Mouse (Mus musculus): Measurements from ENCODE around the gene Ccdc63.
A peak's percentile ranks its signal among the peaks of the same experiment; 100 is the strongest.
"Not testable (repeated sequence)": the region's sequence is repeated elsewhere in the genome, so short reads cannot be mapped to it uniquely, and the experiment has no call there.

Ccdc63 gene

GRCm38 (mm10) chr5:122140723-122141122 is at the start of gene Ccdc63:
Gene Ccdc63, minus strand, starts transcription at chr5:122140823.
- DNase-seq = no peak

DNA sequence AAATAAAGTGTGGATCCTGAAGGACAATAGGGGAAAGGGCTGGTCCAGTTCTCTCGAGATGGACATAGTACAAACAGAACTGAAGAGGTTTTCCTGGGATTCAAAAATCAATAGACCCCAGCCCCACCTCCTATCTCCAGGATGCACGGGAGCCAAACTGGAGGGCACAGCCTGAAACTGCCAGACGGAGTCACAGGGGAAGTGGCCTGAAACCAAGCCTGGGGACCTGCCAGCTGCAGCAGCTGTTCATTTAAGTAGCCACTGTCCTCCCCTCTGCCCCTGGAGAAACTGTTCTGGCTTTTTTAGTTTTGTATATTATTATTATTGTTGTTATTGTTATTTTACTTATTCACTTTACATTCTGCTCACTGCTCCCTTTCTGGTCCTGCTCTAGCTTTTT is 48.5 kb upstream of the Ccdc63 start:
- DNase-seq = no peak

DNA sequence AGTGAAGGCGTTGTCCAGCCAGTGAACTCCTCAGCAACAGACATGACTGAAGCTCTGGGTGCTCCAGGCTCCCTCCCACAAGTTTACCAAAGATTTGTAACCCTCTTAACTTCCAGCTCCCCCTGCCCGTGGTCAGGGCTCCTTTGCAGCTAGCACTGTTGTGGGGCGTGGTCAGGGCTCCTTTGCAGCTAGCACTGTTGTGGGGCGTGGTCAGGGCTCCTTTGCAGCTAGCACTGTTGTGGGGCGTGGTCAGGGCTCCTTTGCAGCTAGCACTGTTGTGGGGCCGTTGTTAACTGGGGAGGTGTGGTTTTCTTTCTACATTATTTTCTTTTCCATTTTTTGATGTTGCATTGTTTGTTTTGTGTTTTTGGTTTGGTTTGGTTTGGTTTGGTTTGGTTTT is 44.2 kb upstream of the Ccdc63 start:
- not testable (repeated sequence) for DNase-seq

GRCm38 (mm10) chr5:122184283-122184806 is 43.7 kb upstream of the Ccdc63 start:
- no peak for DNase-seq

DNA sequence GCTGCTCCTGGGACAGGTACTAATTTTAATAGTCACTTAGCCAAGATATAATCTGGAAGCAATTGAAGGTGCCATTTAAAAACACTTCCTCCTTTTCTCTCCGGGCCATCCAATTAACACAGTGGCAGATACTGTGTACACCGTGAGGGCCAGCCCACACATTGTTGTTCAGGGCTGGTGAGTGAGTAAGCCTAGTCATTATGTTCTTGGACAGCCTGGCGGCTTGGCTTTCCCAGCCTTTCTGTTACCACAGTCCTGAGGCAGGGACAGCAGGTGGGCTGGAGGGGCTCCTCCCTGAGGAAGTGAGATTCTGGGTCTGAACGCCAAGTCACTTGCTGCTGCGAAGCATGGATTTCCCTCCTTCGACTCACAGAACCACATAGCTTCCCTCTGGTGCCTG is 39.0 kb upstream of the Ccdc63 start:
- no peak for DNase-seq

GRCm38 (mm10) chr5:122176398-122176797 is 35.8 kb upstream of the Ccdc63 start:
- DNase-seq = peak; percentile 47

GRCm38 (mm10) chr5:122175961-122176360 is 35.3 kb upstream of the Ccdc63 start:
- DNase-seq = no peak

- DNase-seq = no peak
These were observed 34.8 kb upstream of the Ccdc63 start for GRCm38 (mm10) chr5:122175402-122175801.

DNA sequence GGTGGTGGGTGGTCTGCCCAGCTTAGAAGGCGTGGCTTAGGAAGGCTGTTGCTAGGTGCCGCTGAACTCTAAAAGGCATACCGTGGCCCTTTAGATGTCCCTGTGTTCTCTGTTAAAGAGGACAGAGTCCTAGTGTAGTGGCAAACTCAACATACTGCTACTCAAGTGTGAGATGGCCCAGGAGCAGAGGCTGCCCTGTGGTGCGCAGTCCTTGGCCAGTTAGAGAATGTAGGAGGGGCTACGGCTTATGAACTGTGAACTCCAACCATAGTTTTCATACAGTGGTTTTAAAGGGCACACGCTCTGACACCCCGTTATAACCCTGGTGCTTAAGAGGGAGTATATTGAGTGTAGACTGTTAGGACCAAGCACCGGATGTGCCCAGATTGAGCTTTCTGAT is 30.4 kb upstream of the Ccdc63 start:
- no peak for DNase-seq

GRCm38 (mm10) chr5:122168344-122169069 is 27.9 kb upstream of the Ccdc63 start:
- no peak for DNase-seq

GRCm38 (mm10) chr5:122166636-122167161 is 26.1 kb upstream of the Ccdc63 start:
- DNase-seq = no peak

DNA sequence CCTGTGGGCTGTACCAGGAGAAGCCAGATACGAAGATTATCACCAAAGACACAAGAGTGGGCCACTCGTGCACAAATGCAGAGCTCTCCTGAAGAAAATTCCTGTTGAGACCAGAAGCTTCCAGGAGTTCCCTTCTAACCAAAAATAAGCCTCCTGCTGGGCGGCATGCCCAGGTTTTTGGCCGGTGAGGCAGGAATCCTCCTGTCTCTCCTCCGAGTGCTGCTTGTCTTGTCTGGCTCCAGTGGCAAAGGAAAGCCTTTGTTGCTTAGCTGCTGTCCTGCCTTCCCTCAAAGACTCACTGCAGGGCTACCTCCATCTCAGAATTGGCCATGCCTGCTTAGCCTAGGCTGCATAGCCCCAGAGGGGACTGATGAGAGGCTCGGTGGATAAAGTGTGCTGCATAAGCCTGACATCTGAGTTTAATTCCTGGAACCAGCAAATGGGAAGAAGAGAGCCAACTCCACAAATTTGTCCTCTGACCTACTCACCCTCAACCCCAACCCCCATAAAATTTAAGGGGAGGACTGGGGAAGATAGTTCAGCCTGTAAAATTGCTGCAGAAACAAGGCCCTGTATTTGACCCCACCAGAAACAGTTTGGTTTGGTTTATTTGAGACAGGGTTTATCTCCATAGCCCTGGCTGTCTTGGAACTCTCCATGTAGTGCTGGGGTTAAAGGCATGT is 24.8 kb upstream of the Ccdc63 start:
- peak; percentile 56 for DNase-seq

DNA sequence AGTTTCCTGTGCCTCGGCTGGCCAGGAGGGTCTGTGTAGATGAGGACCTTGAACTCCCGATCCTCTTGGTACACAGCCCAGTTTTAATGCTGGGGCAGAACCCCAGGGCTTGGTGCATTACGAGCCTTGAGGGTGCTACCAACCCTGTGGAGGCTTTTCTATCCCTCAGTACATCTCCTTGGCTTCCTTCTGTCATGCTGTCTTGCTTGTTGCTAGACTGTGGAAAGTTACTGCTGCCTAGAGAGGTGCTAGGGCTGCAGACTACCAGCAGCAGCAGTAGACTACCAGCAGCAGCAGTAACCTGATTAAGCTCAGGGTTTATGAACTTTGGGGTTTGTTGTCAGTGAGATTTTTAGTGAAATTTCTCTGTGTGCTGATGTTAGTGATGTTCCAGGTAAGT is 23.4 kb upstream of the Ccdc63 start:
- DNase-seq = no peak

DNA sequence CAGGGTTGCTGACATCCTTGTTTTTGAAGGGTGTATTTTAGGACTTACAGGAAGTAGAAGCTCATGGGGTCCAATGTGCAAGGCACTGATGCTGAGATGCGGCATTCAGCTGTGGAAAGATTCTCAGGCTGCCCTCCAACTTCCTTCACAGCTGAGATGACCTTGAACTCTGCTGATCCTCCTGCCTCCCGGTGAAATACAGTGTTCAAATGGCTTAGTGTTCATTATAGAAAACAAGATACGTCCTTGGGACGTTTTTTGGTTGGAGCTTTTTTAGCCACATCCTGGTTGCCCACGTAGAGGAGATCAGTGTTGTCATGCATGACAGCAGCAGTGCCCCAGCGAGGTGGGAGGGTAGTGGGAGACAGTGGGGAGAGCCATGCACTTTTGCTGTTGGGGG is 22.6 kb upstream of the Ccdc63 start:
- no peak for DNase-seq

- no peak for DNase-seq
These were observed 18.2 kb upstream of the Ccdc63 start for GRCm38 (mm10) chr5:122158557-122159515.

- DNase-seq = peak; percentile 87
These were observed 17.3 kb upstream of the Ccdc63 start, which contains the start of gene Ppp1cc for GRCm38 (mm10) chr5:122157827-122158381. Gene Ppp1cc, plus strand, starts transcription at chr5:122158278.

GRCm38 (mm10) chr5:122156486-122156885 is 15.9 kb upstream of the Ccdc63 start:
- DNase-seq = no peak

- DNase-seq = no peak
These were observed 15.0 kb upstream of the Ccdc63 start for GRCm38 (mm10) chr5:122155613-122156012.

- no peak for DNase-seq
These were observed 14.2 kb upstream of the Ccdc63 start for GRCm38 (mm10) chr5:122154782-122155181.

DNA sequence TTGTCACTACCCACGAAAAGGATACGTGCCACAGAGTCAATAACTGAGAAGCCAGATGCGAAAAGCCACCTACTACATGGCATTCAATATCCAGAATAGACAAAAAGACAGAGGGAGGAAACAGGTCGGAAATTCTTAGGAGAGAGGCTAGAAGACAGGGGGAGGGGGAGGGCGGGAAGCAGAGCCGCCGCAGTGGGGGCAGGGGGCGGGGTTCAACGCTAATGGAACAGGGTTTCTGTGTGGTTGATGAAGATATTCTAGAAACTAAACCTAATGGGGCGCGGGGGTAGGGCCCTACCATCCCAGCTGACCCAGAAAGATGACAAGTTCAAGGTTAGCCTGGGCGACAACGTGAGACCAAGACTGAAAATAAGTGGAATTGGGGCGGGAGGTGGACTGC is 13.4 kb upstream of the Ccdc63 start:
- no peak for DNase-seq

DNA sequence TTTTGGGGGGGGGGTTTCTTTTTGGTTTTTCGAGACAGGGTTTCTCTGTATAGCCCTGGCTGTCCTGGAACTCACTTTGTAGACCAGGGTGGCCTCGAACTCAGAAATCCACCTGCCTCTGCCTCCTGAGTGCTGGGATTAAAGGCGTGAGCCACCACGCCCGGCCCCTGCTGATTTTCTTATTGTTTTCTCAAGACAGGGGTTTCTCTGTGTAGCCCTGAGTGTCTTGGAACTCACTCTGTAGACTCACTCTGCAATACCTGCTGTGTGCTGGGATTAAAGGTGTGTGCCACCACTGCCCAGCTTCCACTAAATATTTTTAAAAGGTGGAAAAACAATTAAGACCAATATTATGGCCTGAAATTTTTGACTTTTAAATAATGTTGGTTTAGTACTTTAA is 11.9 kb upstream of the Ccdc63 start:
- DNase-seq = not testable (repeated sequence)

- no peak for DNase-seq
These were observed 8.6 kb upstream of the Ccdc63 start for GRCm38 (mm10) chr5:122149259-122149658.

Measured in cerebellum, adult 11 months (tissue).